Mouse (Mus musculus): Measurements from ENCODE around the gene Ndufb5. TPM values are rescaled to one million over a fixed set of nuclear protein-coding genes. Genes with fewer than 3 reads are reported as not detected.
"Not testable (repeated sequence)": the region's sequence is repeated elsewhere in the genome, so short reads cannot be mapped to it uniquely, and the experiment has no call there.

The Ndufb5 gene
- polyA plus RNA-seq, 1 experiment from 2014 or later: 286 TPM

- H3K27me3 ChIP-seq (replicated peaks; ENCODE audit: control insufficient read depth, insufficient read depth, low read length): no peaks in the 10 kb centered on the region
- no peak overlapping the region for H3K4me3 ChIP-seq (replicated peaks; ENCODE audit: low read length)
- H3K9me3 ChIP-seq (ENCODE audit: control insufficient read depth, low read length): no peaks in the 10 kb centered on the region
- H3K4me2 ChIP-seq (ENCODE audit: low read length): no peak overlapping the region
- 90% methylated on average over 5 of the region's 5 CpGs for WGBS
- peaks cover 53% of the 10 kb centered on the region for H3K36me3 ChIP-seq (ENCODE audit: control insufficient read depth, insufficient read depth)
- H3K27ac ChIP-seq (ENCODE audit: low read length): no peak overlapping the region
- no peak for ATAC-seq
- H3K9ac ChIP-seq (replicated peaks; ENCODE audit: low read depth, low read length): no peak overlapping the region
- H3K4me1 ChIP-seq (replicated peaks; ENCODE audit: control insufficient read depth, insufficient read depth, low read length): no peaks in the 10 kb centered on the region
These were observed 18.5 kb upstream of the Ndufb5 start for GRCm38 (mm10) chr3:32718271-32718670.

GRCm38 (mm10) chr3:32724191-32724590 is 12.6 kb upstream of the Ndufb5 start:
- Histone ChIP-seq H3K9me3 (ENCODE audit: control insufficient read depth, low read length) (peaks cover 3% of the 10 kb centered on the region; the same call in 1 of the 2 replicates), H3K36me3 (ENCODE audit: control insufficient read depth, insufficient read depth) (peaks cover 55% of the 10 kb centered on the region), H3K4me2 (ENCODE audit: low read length) (no peak overlapping the region), H3K4me1 (replicated peaks; ENCODE audit: control insufficient read depth, insufficient read depth, low read length) (no peaks in the 10 kb centered on the region), H3K27me3 (replicated peaks; ENCODE audit: control insufficient read depth, insufficient read depth, low read length) (no peaks in the 10 kb centered on the region), H3K9ac (replicated peaks; ENCODE audit: low read depth, low read length) (no peak overlapping the region), H3K4me3 (replicated peaks; ENCODE audit: low read length) (no peak overlapping the region), H3K27ac (ENCODE audit: low read length) (no peak overlapping the region)
- ATAC-seq: no peak
- WGBS: 95% methylated on average over 7 of the region's 7 CpGs

- Histone ChIP-seq H3K27ac (ENCODE audit: low read length) (no peak overlapping the region), H3K4me3 (replicated peaks; ENCODE audit: low read length) (no peak overlapping the region), H3K9me3 (ENCODE audit: control insufficient read depth, low read length) (peaks cover 3% of the 10 kb centered on the region; the same call in 1 of the 2 replicates), H3K4me2 (ENCODE audit: low read length) (no peak overlapping the region), H3K9ac (replicated peaks; ENCODE audit: low read depth, low read length) (no peak overlapping the region), H3K36me3 (ENCODE audit: control insufficient read depth, insufficient read depth) (peaks cover 61% of the 10 kb centered on the region), H3K4me1 (replicated peaks; ENCODE audit: control insufficient read depth, insufficient read depth, low read length) (no peaks in the 10 kb centered on the region), H3K27me3 (replicated peaks; ENCODE audit: control insufficient read depth, insufficient read depth, low read length) (no peaks in the 10 kb centered on the region)
- no peak for ATAC-seq
- WGBS: 89% methylated on average over 5 of the region's 5 CpGs
These were observed 10.8 kb upstream of the Ndufb5 start for GRCm38 (mm10) chr3:32725951-32726350.

- H3K9ac ChIP-seq (replicated peaks; ENCODE audit: low read depth, low read length): no peak overlapping the region
- no peak overlapping the region for H3K4me2 ChIP-seq (ENCODE audit: low read length)
- no peak overlapping the region for H3K4me3 ChIP-seq (replicated peaks; ENCODE audit: low read length)
- peaks cover 62% of the 10 kb centered on the region for H3K36me3 ChIP-seq (ENCODE audit: control insufficient read depth, insufficient read depth)
- no peak overlapping the region for H3K27ac ChIP-seq (ENCODE audit: low read length)
- H3K4me1 ChIP-seq (replicated peaks; ENCODE audit: control insufficient read depth, insufficient read depth, low read length): no peaks in the 10 kb centered on the region
- ATAC-seq: no peak
- no peaks in the 10 kb centered on the region for H3K27me3 ChIP-seq (replicated peaks; ENCODE audit: control insufficient read depth, insufficient read depth, low read length)
- peaks cover 3% of the 10 kb centered on the region; the same call in 1 of the 2 replicates for H3K9me3 ChIP-seq (ENCODE audit: control insufficient read depth, low read length)
- WGBS: 85% methylated on average over 4 of the region's 4 CpGs
These were observed 8.9 kb upstream of the Ndufb5 start for GRCm38 (mm10) chr3:32727861-32728260.

- peak; percentile 50 for ATAC-seq
- Histone ChIP-seq H3K27me3 (replicated peaks; ENCODE audit: control insufficient read depth, insufficient read depth, low read length) (no peaks in the 10 kb centered on the region), H3K36me3 (ENCODE audit: control insufficient read depth, insufficient read depth) (peaks cover 9% of the 10 kb centered on the region), H3K9ac (replicated peaks; ENCODE audit: low read depth, low read length) (peak within 1 kb of the TSS; percentile 80), H3K9me3 (ENCODE audit: control insufficient read depth, low read length) (no peaks in the 10 kb centered on the region), H3K4me1 (replicated peaks; ENCODE audit: control insufficient read depth, insufficient read depth, low read length) (peaks cover 22% of the 10 kb centered on the region), H3K4me2 (ENCODE audit: low read length) (peak within 1 kb of the TSS; percentile 89), H3K27ac (ENCODE audit: low read length) (peak within 1 kb of the TSS; percentile 89), H3K4me3 (replicated peaks; ENCODE audit: low read length) (peak within 1 kb of the TSS; percentile 94)
- WGBS: under 1% methylated on average over 31 of the region's 31 CpGs
These were observed 424 bp downstream of the Ndufb5 start, which contains the start of gene Mrpl47 for GRCm38 (mm10) chr3:32737172-32737655. TSS of gene Mrpl47 (minus strand) at chr3:32737605.

- H3K9ac ChIP-seq (replicated peaks; ENCODE audit: low read depth, low read length): no peak overlapping the region
- H3K4me1 ChIP-seq (replicated peaks; ENCODE audit: control insufficient read depth, insufficient read depth, low read length): peaks cover 22% of the 10 kb centered on the region
- H3K27ac ChIP-seq (ENCODE audit: low read length): no peak overlapping the region
- H3K4me2 ChIP-seq (ENCODE audit: low read length): no peak overlapping the region
- 94% methylated on average over 5 of the region's 5 CpGs for WGBS
- H3K4me3 ChIP-seq (replicated peaks; ENCODE audit: low read length): no peak overlapping the region
- H3K27me3 ChIP-seq (replicated peaks; ENCODE audit: control insufficient read depth, insufficient read depth, low read length): no peaks in the 10 kb centered on the region
- H3K9me3 ChIP-seq (ENCODE audit: control insufficient read depth, low read length): no peaks in the 10 kb centered on the region
- no peaks in the 10 kb centered on the region for H3K36me3 ChIP-seq (ENCODE audit: control insufficient read depth, insufficient read depth)
- no peak for ATAC-seq
These were observed 1.8 kb downstream of the Ndufb5 start for GRCm38 (mm10) chr3:32738549-32738948.

GRCm38 (mm10) chr3:32742276-32742780 is 5.5 kb downstream of the Ndufb5 start:
- Histone ChIP-seq H3K27me3 (replicated peaks; ENCODE audit: control insufficient read depth, insufficient read depth, low read length) (no peaks in the 10 kb centered on the region), H3K4me1 (replicated peaks; ENCODE audit: control insufficient read depth, insufficient read depth, low read length) (peaks cover 13% of the 10 kb centered on the region), H3K4me2 (ENCODE audit: low read length) (no peak overlapping the region), H3K9ac (replicated peaks; ENCODE audit: low read depth, low read length) (no peak overlapping the region), H3K4me3 (replicated peaks; ENCODE audit: low read length) (no peak overlapping the region), H3K27ac (ENCODE audit: low read length) (no peak overlapping the region), H3K36me3 (ENCODE audit: control insufficient read depth, insufficient read depth) (peaks cover 9% of the 10 kb centered on the region), H3K9me3 (ENCODE audit: control insufficient read depth, low read length) (no peaks in the 10 kb centered on the region)
- whole genome bisulfite sequencing: 92% methylated on average over 2 of the region's 2 CpGs
- ATAC-seq: no peak

GRCm38 (mm10) chr3:32745001-32745400 is 8.2 kb downstream of the Ndufb5 start:
- no peak overlapping the region for H3K4me2 ChIP-seq (ENCODE audit: low read length)
- H3K9ac ChIP-seq (replicated peaks; ENCODE audit: low read depth, low read length): no peak overlapping the region
- H3K36me3 ChIP-seq (ENCODE audit: control insufficient read depth, insufficient read depth): peaks cover 17% of the 10 kb centered on the region
- no peaks in the 10 kb centered on the region for H3K9me3 ChIP-seq (ENCODE audit: control insufficient read depth, low read length)
- no peaks in the 10 kb centered on the region for H3K27me3 ChIP-seq (replicated peaks; ENCODE audit: control insufficient read depth, insufficient read depth, low read length)
- ATAC-seq: no peak
- no peak overlapping the region for H3K27ac ChIP-seq (ENCODE audit: low read length)
- H3K4me1 ChIP-seq (replicated peaks; ENCODE audit: control insufficient read depth, insufficient read depth, low read length): no peaks in the 10 kb centered on the region
- H3K4me3 ChIP-seq (replicated peaks; ENCODE audit: low read length): no peak overlapping the region
- 93% methylated on average over 6 of the region's 6 CpGs for WGBS

- H3K4me1 ChIP-seq (replicated peaks; ENCODE audit: control insufficient read depth, insufficient read depth, low read length); H3K27ac ChIP-seq (ENCODE audit: low read length); ATAC-seq; H3K9me3 ChIP-seq (ENCODE audit: control insufficient read depth, low read length); H3K4me2 ChIP-seq (ENCODE audit: low read length); H3K27me3 ChIP-seq (replicated peaks; ENCODE audit: control insufficient read depth, insufficient read depth, low read length); H3K4me3 ChIP-seq (replicated peaks; ENCODE audit: low read length); H3K9ac ChIP-seq (replicated peaks; ENCODE audit: low read depth, low read length): not testable (repeated sequence)
- peaks cover 17% of the 10 kb centered on the region for H3K36me3 ChIP-seq (ENCODE audit: control insufficient read depth, insufficient read depth)
These were observed 8.6 kb downstream of the Ndufb5 start for GRCm38 (mm10) chr3:32745426-32745825.

GRCm38 (mm10) chr3:32748384-32748783 is 11.6 kb downstream of the Ndufb5 start:
- peaks cover 28% of the 10 kb centered on the region for H3K36me3 ChIP-seq (ENCODE audit: control insufficient read depth, insufficient read depth)
- no peak overlapping the region for H3K4me3 ChIP-seq (replicated peaks; ENCODE audit: low read length)
- 91% methylated on average over 9 of the region's 9 CpGs for WGBS

More at GRCm38 (mm10) chr3:32748384-32748783, 11.6 kb downstream of the Ndufb5 start:
- H3K27me3 ChIP-seq (replicated peaks; ENCODE audit: control insufficient read depth, insufficient read depth, low read length): no peaks in the 10 kb centered on the region
- no peaks in the 10 kb centered on the region for H3K4me1 ChIP-seq (replicated peaks; ENCODE audit: control insufficient read depth, insufficient read depth, low read length)
- H3K9ac ChIP-seq (replicated peaks; ENCODE audit: low read depth, low read length): no peak overlapping the region
- ATAC-seq: no peak
- no peaks in the 10 kb centered on the region for H3K9me3 ChIP-seq (ENCODE audit: control insufficient read depth, low read length)
- no peak overlapping the region for H3K4me2 ChIP-seq (ENCODE audit: low read length)
- no peak overlapping the region for H3K27ac ChIP-seq (ENCODE audit: low read length)
